Mouse (Mus musculus) B cell, adult 2 months (primary cell): ENCODE data around the gene Samd4b.
A peak's percentile ranks its signal among the peaks of the same experiment; 100 is the strongest.

Experiments used
- DNase-seq, 2 experiments: peaks; one replicate each; pipeline ENCODE4 v3.0.0; 2022

Samd4b gene

GRCm38 (mm10) chr7:28442688-28443087 is 155.3 kb downstream of the Samd4b start:
- DNase-seq, result no peak

- DNase-seq, result no peak
Observed at GRCm38 (mm10) chr7:28441776-28442485, 156.0 kb downstream of the Samd4b start.

GRCm38 (mm10) chr7:28440739-28441138 is 157.2 kb downstream of the Samd4b start:
- peak; percentile 80 to 87 for DNase-seq

GRCm38 (mm10) chr7:28438771-28439170 is 159.2 kb downstream of the Samd4b start:
- DNase-seq, result no peak

GRCm38 (mm10) chr7:28437964-28438363 is 160.0 kb downstream of the Samd4b start:
- no peak for DNase-seq

- peak in 1 of 2 experiments; percentile 85 for DNase-seq
Observed at GRCm38 (mm10) chr7:28436932-28437570, 160.9 kb downstream of the Samd4b start, which contains the start of gene Gmfg. Gene Gmfg, plus strand, starts transcription at chr7:28437447.

GRCm38 (mm10) chr7:28436271-28436904 is 161.6 kb downstream of the Samd4b start:
- peak; percentile 98 to 99 for DNase-seq

- peak; percentile 28 to 34 for DNase-seq
Observed at GRCm38 (mm10) chr7:28435660-28436259, 162.2 kb downstream of the Samd4b start.

GRCm38 (mm10) chr7:28432252-28432651 is 165.7 kb downstream of the Samd4b start:
- DNase-seq, result no peak

- no peak for DNase-seq
Observed at GRCm38 (mm10) chr7:28430512-28430911, 167.4 kb downstream of the Samd4b start.

GRCm38 (mm10) chr7:28427738-28428137 is 170.2 kb downstream of the Samd4b start:
- no peak for DNase-seq

- DNase-seq, result no peak
Observed at GRCm38 (mm10) chr7:28423018-28423417, 174.9 kb downstream of the Samd4b start.

- no peak for DNase-seq
Observed at GRCm38 (mm10) chr7:28419416-28419815, 178.5 kb downstream of the Samd4b start.

GRCm38 (mm10) chr7:28418096-28418670 is 179.8 kb downstream of the Samd4b start:
- no peak for DNase-seq

- DNase-seq, result no peak
Observed at GRCm38 (mm10) chr7:28417368-28417767, 180.6 kb downstream of the Samd4b start.

GRCm38 (mm10) chr7:28412826-28413225 is 185.1 kb downstream of the Samd4b start:
- DNase-seq, result peak; percentile 36 to 47

GRCm38 (mm10) chr7:28410841-28411475 is 187.0 kb downstream of the Samd4b start:
- DNase-seq, result no peak

GRCm38 (mm10) chr7:28401942-28402341 is 196.0 kb downstream of the Samd4b start:
- DNase-seq, result no peak

GRCm38 (mm10) chr7:28401030-28401429 is 196.9 kb downstream of the Samd4b start:
- no peak for DNase-seq

- DNase-seq, result no peak
Observed at GRCm38 (mm10) chr7:28398696-28399340, 199.1 kb downstream of the Samd4b start.

- DNase-seq, result peak; percentile 48 to 55
Observed at GRCm38 (mm10) chr7:28398000-28398399, 199.9 kb downstream of the Samd4b start.

- no peak for DNase-seq
Observed at GRCm38 (mm10) chr7:28395425-28395824, 202.5 kb downstream of the Samd4b start.
